Mouse (Mus musculus) kidney, postnatal 0 days (tissue): Measurements from ENCODE around the gene Ptprm. TPM values are rescaled to one million over a fixed set of nuclear protein-coding genes. Genes with fewer than 3 reads are reported as not detected.

Experiments used
- ATAC-seq: fragments of 200-750 bp; cut with Nextera tagmentation; replicated peaks from 2 replicates; pipeline ENCODE4 v1.8.0; 2017; ENCODE audit warnings: low read depth, moderate number of reproducible peaks, moderate TSS enrichment, moderate library complexity; ENCODE audit not compliant: low FRiP score
- DNase-seq: peaks from one replicate; pipeline ENCODE4 v3.0.0-alpha.2; 2016; ENCODE audit warnings: low spot score
- H3K27ac ChIP-seq: fragments of 300-500 bp; sonication (generic); 2 replicates; pipeline ENCODE4 v1.5.1; 2014; ENCODE audit warnings: mild to moderate bottlenecking
- H3K27me3 ChIP-seq: fragments of 300-500 bp; sonication (generic); 2 replicates; pipeline ENCODE4 v1.6.1; 2014; ENCODE audit warnings: low read length, mixed read lengths; ENCODE audit not compliant: insufficient read depth
- H3K36me3 ChIP-seq: fragments of 300-500 bp; sonication (generic); 2 replicates; pipeline ENCODE4 v1.6.1; 2014; ENCODE audit warnings: low read length, mixed read lengths; ENCODE audit not compliant: insufficient read depth
- H3K4me1 ChIP-seq: fragments of 300-500 bp; sonication (generic); replicated peaks from 2 replicates; pipeline ENCODE4 v1.6.1; 2014; ENCODE audit warnings: antibody characterized with exemption, low read length, mixed read lengths; ENCODE audit not compliant: insufficient read depth
- H3K4me2 ChIP-seq: fragments of 300-500 bp; sonication (generic); 2 replicates; pipeline ENCODE4 v1.6.1; 2014; ENCODE audit warnings: mild to moderate bottlenecking, low read length, moderate library complexity, mixed read lengths
- H3K4me3 ChIP-seq: fragments of 300-500 bp; sonication (generic); replicated peaks from 2 replicates; pipeline ENCODE4 v1.5.1; 2014; ENCODE audit warnings: low read depth, low read length
- H3K9ac ChIP-seq: fragments of 300-500 bp; sonication (generic); 2 replicates; pipeline ENCODE4 v1.6.1; 2014; ENCODE audit warnings: low read depth, low read length
- H3K9me3 ChIP-seq: fragments of 300-500 bp; sonication (generic); replicated peaks from 2 replicates; pipeline ENCODE4 v1.6.1; 2016; ENCODE audit warnings: low read length, inconsistent platforms, mixed read lengths
- CTCF ChIP-seq: IDR thresholded peaks from 2 replicates; pipeline ENCODE4 v1.5.1; 2016; ENCODE audit warnings: antibody characterized with exemption, low read depth, mild to moderate bottlenecking, moderate library complexity
- WGBS: fragments of 180-500 bp; shearing (Covaris S2); extraction: QIAGEN DNeasy Blood & Tissue Kit; methylation state at CpG from one replicate; pipeline ENCODE4 v1.1.7; 2014; 5-methylcytosine and 5-hydroxymethylcytosine counted together
- polyA plus RNA-seq: library from polyadenylated mRNA; unstranded; fragments of >200 nt; fragmentation: Nextera tagmentation; extraction: Ambion mirVana; gene quantifications from 2 replicates; pipeline ENCODE4 v1.2.1, GENCODE M21; 2015

Ptprm gene
- polyA plus RNA-seq, 1 experiment from 2014 or later, result 13.7 TPM

- H3K36me3 ChIP-seq, result no peaks in the 10 kb centered on the region
- no peak overlapping the region for H3K4me3 ChIP-seq
- H3K9me3 ChIP-seq, result no peaks in the 10 kb centered on the region
- no peak for TF ChIP-seq CTCF
- no peak overlapping the region for H3K9ac ChIP-seq
- H3K4me2 ChIP-seq, result no peak overlapping the region
- ATAC-seq (no peak), DNase-seq (no peak)
- no peaks in the 10 kb centered on the region for H3K4me1 ChIP-seq
- 94% methylated on average over 7 of the region's 7 CpGs for WGBS
- no peaks in the 10 kb centered on the region for H3K27me3 ChIP-seq
- no peak overlapping the region for H3K27ac ChIP-seq
Observed at GRCm38 (mm10) chr17:67367866-67368265, 13.6 kb upstream of the Ptprm start.

- no peaks in the 10 kb centered on the region for H3K27me3 ChIP-seq
- H3K4me2 ChIP-seq, result no peak overlapping the region
- H3K9ac ChIP-seq, result no peak overlapping the region
- DNase-seq (no peak), ATAC-seq (no peak)
- no peak overlapping the region for H3K4me3 ChIP-seq
- H3K4me1 ChIP-seq, result no peaks in the 10 kb centered on the region
- H3K27ac ChIP-seq, result no peak overlapping the region
- 85% methylated on average over 1 of the region's 1 CpGs for WGBS
- no peaks in the 10 kb centered on the region for H3K9me3 ChIP-seq
- TF ChIP-seq CTCF, result no peak
- H3K36me3 ChIP-seq, result no peaks in the 10 kb centered on the region
Observed at GRCm38 (mm10) chr17:67364491-67364890, 10.2 kb upstream of the Ptprm start.

- Histone ChIP-seq H3K4me2 (no peak overlapping the region), H3K27me3 (no peaks in the 10 kb centered on the region), H3K4me3 (no peak overlapping the region), H3K4me1 (no peaks in the 10 kb centered on the region), H3K27ac (no peak overlapping the region), H3K9me3 (no peaks in the 10 kb centered on the region), H3K9ac (no peak overlapping the region), H3K36me3 (no peaks in the 10 kb centered on the region)
- DNase-seq, result no peak
- WGBS, result 67% methylated on average over 11 of the region's 11 CpGs
- no peak for ATAC-seq
- TF ChIP-seq CTCF, result no peak
Observed at GRCm38 (mm10) chr17:67363377-67364070, 9.3 kb upstream of the Ptprm start.

- Histone ChIP-seq H3K9ac (no peak overlapping the region), H3K36me3 (no peaks in the 10 kb centered on the region), H3K27ac (no peak overlapping the region), H3K27me3 (no peaks in the 10 kb centered on the region), H3K9me3 (no peaks in the 10 kb centered on the region), H3K4me1 (no peaks in the 10 kb centered on the region), H3K4me2 (no peak overlapping the region), H3K4me3 (no peak overlapping the region)
- WGBS, result 89% methylated on average over 6 of the region's 6 CpGs
- no peak for TF ChIP-seq CTCF
- DNase-seq, result no peak
- no peak for ATAC-seq
Observed at GRCm38 (mm10) chr17:67362131-67362530, 7.9 kb upstream of the Ptprm start.

GRCm38 (mm10) chr17:67360606-67361005, 6.3 kb upstream of the Ptprm start:
- 31% methylated on average over 3 of the region's 3 CpGs for WGBS

GRCm38 (mm10) chr17:67359578-67359977, 5.3 kb upstream of the Ptprm start:
- DNase-seq (no peak), ATAC-seq (no peak)
- no peaks in the 10 kb centered on the region for H3K27me3 ChIP-seq
- H3K9me3 ChIP-seq, result no peaks in the 10 kb centered on the region
- no peak for TF ChIP-seq CTCF
- H3K4me2 ChIP-seq, result no peak overlapping the region
- H3K9ac ChIP-seq, result no peak overlapping the region
- no peaks in the 10 kb centered on the region for H3K4me1 ChIP-seq
- WGBS, result 95% methylated on average over 5 of the region's 5 CpGs
- H3K36me3 ChIP-seq, result no peaks in the 10 kb centered on the region
- H3K27ac ChIP-seq, result no peak overlapping the region
- H3K4me3 ChIP-seq, result no peak overlapping the region

More at GRCm38 (mm10) chr17:67360606-67361005, 6.3 kb upstream of the Ptprm start:
- Histone ChIP-seq H3K4me3 (no peak overlapping the region), H3K9me3 (no peaks in the 10 kb centered on the region), H3K4me1 (no peaks in the 10 kb centered on the region), H3K4me2 (no peak overlapping the region), H3K36me3 (no peaks in the 10 kb centered on the region), H3K27ac (no peak overlapping the region), H3K27me3 (no peaks in the 10 kb centered on the region), H3K9ac (no peak overlapping the region)
- DNase-seq, result no peak
- no peak for ATAC-seq
- TF ChIP-seq CTCF, result no peak

- Histone ChIP-seq H3K27ac (no peak overlapping the region), H3K9ac (no peak overlapping the region), H3K4me1 (no peaks in the 10 kb centered on the region), H3K36me3 (no peaks in the 10 kb centered on the region), H3K4me2 (no peak overlapping the region), H3K4me3 (no peak overlapping the region), H3K27me3 (no peaks in the 10 kb centered on the region), H3K9me3 (no peaks in the 10 kb centered on the region)
- no peak for ATAC-seq
- DNase-seq, result no peak
- 86% methylated on average over 7 of the region's 7 CpGs for WGBS
- no peak for TF ChIP-seq CTCF
Observed at GRCm38 (mm10) chr17:67358541-67358940, 4.3 kb upstream of the Ptprm start.
